26 mouse cellular contexts compared by ENCODE assay signal in genomic region chr8:70217441-70217840, GRCm38 (mm10). TPM values are rescaled to one million over a fixed set of nuclear protein-coding genes. Genes with fewer than 3 reads are reported as not detected.
A peak's percentile ranks its signal among the peaks of the same experiment; 100 is the strongest.
DNase-seq lines count a peak whose midpoint lies in the region; ATAC-seq and TF ChIP-seq lines count a peak whose summit lies in the region.
"Had no signal": no experiment of that assay in that cellular context is flagged by ENCODE, and none has a peak within 500 bp of the region (broad histone marks: within the 10 kb centered on the region; RNA-seq: fewer than 3 reads in every experiment).

No protein-coding gene starts in this region.

- no peaks in the 10 kb centered on the region for H3K9me3 ChIP-seq in liver, embryonic 11.5 days (ENCODE audit: control insufficient read depth, low read length)
- H3K9me3 ChIP-seq: forebrain, embryonic 13.5 days; heart, embryonic 10.5 days; hindbrain, embryonic 15.5 days; limb, embryonic 10.5 days; limb, embryonic 15.5 days; midbrain, embryonic 13.5 days; neural tube, embryonic 13.5 days had no signal

- H3K27ac ChIP-seq in liver, adult 2 months (replicated peaks; ENCODE audit: insufficient read depth, low read depth, low read length) = 0 out of 2 replicates have a peak overlapping the region, but pooled peaks have one; percentile 6
- H3K27ac ChIP-seq in liver, embryonic 11.5 days (ENCODE audit: low read depth, low read length) = no peak overlapping the region
- H3K27ac ChIP-seq in brown adipose tissue, adult 24 weeks (replicated peaks; ENCODE audit: low read depth, low read length) = peak overlapping the region; percentile 92
- H3K27ac ChIP-seq: forebrain, embryonic 13.5 days; heart, embryonic 10.5 days; hindbrain, embryonic 15.5 days; limb, embryonic 10.5 days; limb, embryonic 15.5 days; macrophage; midbrain, embryonic 13.5 days; neural tube, embryonic 13.5 days; stomach, postnatal 0 days had no signal

- peak; percentile 81 for DNase-seq in kidney, adult 11 months
- DNase-seq in kidney, postnatal 10 days = no peak
- no peak for DNase-seq in liver, adult 2 months (ENCODE audit: extremely low read depth, low read depth, low spot score)
- no peak for DNase-seq in liver, embryonic 11.5 days (ENCODE audit: low spot score)
- no peak for DNase-seq in thymus, postnatal 4 days
- DNase-seq in left cerebral cortex, postnatal 25 days (ENCODE audit: low spot score in 2 of 2) = no peak
- DNase-seq: adrenal gland, adult 2 months; adrenal gland, postnatal 36 days; cerebellum, adult 2 months; gastrocnemius, postnatal 14 days; heart, adult 11 months; layer of hippocampus, postnatal 36 days; right cerebral cortex, postnatal 4 days; thymus, adult 18-20 months; thymus, postnatal 25 days had no signal

- no peaks in the 10 kb centered on the region for H3K27me3 ChIP-seq in liver, adult 2 months (ENCODE audit: control insufficient read depth, insufficient read depth, low read length)
- H3K27me3 ChIP-seq in liver, embryonic 11.5 days (replicated peaks; ENCODE audit: control insufficient read depth, insufficient read depth, low read length) = no peaks in the 10 kb centered on the region
- H3K27me3 ChIP-seq: hindbrain, embryonic 15.5 days; limb, embryonic 15.5 days had no signal

- intact Hi-C loops in left cerebral cortex, postnatal 25 days (cut with DNase I) = no loop called here

- no peaks in the 10 kb centered on the region for H3K79me2 ChIP-seq in liver, adult 2 months (ENCODE audit: control insufficient read depth, insufficient read depth, low read length)

- ATAC-seq in liver, embryonic 11.5 days (replicated peaks; ENCODE audit: low FRiP score) = no peak
- ATAC-seq: CD4-positive, CD25-positive, alpha-beta regulatory T cell, adult 4 months; forebrain, embryonic 13.5 days; midbrain, embryonic 13.5 days had no signal

- no peak overlapping the region for H3K4me3 ChIP-seq in liver, adult 2 months (ENCODE audit: insufficient read depth, low read depth, low read length)
- H3K4me3 ChIP-seq in liver, embryonic 11.5 days (ENCODE audit: low read depth, low read length) = no peak overlapping the region
- no peak overlapping the region for H3K4me3 ChIP-seq in brown adipose tissue, adult 24 weeks (ENCODE audit: insufficient read depth, low read depth, low read length)
- H3K4me3 ChIP-seq: forebrain, embryonic 13.5 days; heart, embryonic 10.5 days; hindbrain, embryonic 15.5 days; limb, embryonic 10.5 days; limb, embryonic 15.5 days; midbrain, embryonic 13.5 days; neural tube, embryonic 13.5 days had no signal

- no peak for TF ChIP-seq CTCF in liver, adult 2 months (IDR thresholded peaks at IDR 0.05; ENCODE audit: low read depth, low read length)

- no peaks in the 10 kb centered on the region for H3K36me3 ChIP-seq in liver, adult 2 months (ENCODE audit: control insufficient read depth, insufficient read depth, low read length)
- peaks cover 6% of the 10 kb centered on the region; the same call in 1 of the 2 replicates for H3K36me3 ChIP-seq in liver, embryonic 11.5 days (ENCODE audit: control insufficient read depth, insufficient read depth, low read length)

- H3K9ac ChIP-seq in liver, adult 2 months (ENCODE audit: low read depth, low read length) = no peak overlapping the region
- H3K9ac ChIP-seq in liver, embryonic 11.5 days (ENCODE audit: low read depth, low read length) = no peak overlapping the region
- H3K9ac ChIP-seq: forebrain, embryonic 13.5 days; hindbrain, embryonic 15.5 days; limb, embryonic 15.5 days; midbrain, embryonic 13.5 days; neural tube, embryonic 13.5 days had no signal

- H3K4me2 ChIP-seq in liver, embryonic 11.5 days = no peak overlapping the region
- H3K4me2 ChIP-seq: forebrain, embryonic 13.5 days; hindbrain, embryonic 15.5 days; limb, embryonic 15.5 days; midbrain, embryonic 13.5 days; neural tube, embryonic 13.5 days had no signal

- peaks cover 38% of the 10 kb centered on the region for H3K4me1 ChIP-seq in liver, adult 2 months (ENCODE audit: control insufficient read depth, insufficient read depth, low read length)
- H3K4me1 ChIP-seq in liver, embryonic 11.5 days (replicated peaks; ENCODE audit: control insufficient read depth, insufficient read depth, low read length) = peaks cover 4% of the 10 kb centered on the region
- peaks cover 27% of the 10 kb centered on the region for H3K4me1 ChIP-seq in brown adipose tissue, adult 24 weeks (ENCODE audit: control insufficient read depth, insufficient read depth, insufficient read length, low read length)

- TF ChIP-seq POLR2A in liver, adult 2 months (IDR thresholded peaks at IDR 0.05; ENCODE audit: extremely low read depth, insufficient read depth, low read length) = no peak

RNA-seq across cellular contexts. Expression of gene Slc25a42, which starts 5.3 kb away (rescaled TPM):
- 31.4 and 48.5 TPM in 2 replicates for total RNA-seq in liver, adult 2 months (2014; rRNA removed)
- polyA plus RNA-seq in liver, adult 2 months (2012; rRNA removed) = 96.9 and 117 TPM in 2 replicates
- 7.1 and 7.9 TPM in 2 replicates for polyA plus RNA-seq in liver, embryonic 11.5 days (2014; fragmentation: Nextera tagmentation; extraction: Ambion mirVana)
- polyA plus RNA-seq in brown adipose tissue, adult 24 weeks (2012; ENCODE audit: insufficient read depth, insufficient read length, missing spikeins) = 75.9 and 89.9 TPM in 2 replicates
- total RNA-seq in left cerebral cortex, postnatal 25 days (2021) = 10 to 100 TPM; 33.5 to 36.5 TPM

RNA-seq across cellular contexts. Expression of gene Sugp2, which starts 16.6 kb away (rescaled TPM):
- total RNA-seq in liver, adult 2 months (2014; rRNA removed) = 5.3 and 7.0 TPM in 2 replicates
- 9.7 and 12.4 TPM in 2 replicates for polyA plus RNA-seq in liver, adult 2 months (2012; rRNA removed)
- 33.0 and 40.8 TPM in 2 replicates for polyA plus RNA-seq in liver, embryonic 11.5 days (2014; fragmentation: Nextera tagmentation; extraction: Ambion mirVana)
- polyA plus RNA-seq in brown adipose tissue, adult 24 weeks (2012; ENCODE audit: insufficient read depth, insufficient read length, missing spikeins) = 5.9 and 10.4 TPM in 2 replicates
- 100 to 1,000 TPM; 118 to 122 TPM for total RNA-seq in left cerebral cortex, postnatal 25 days (2021)

RNA-seq across cellular contexts. Expression of gene Armc6, which starts 16.8 kb away (rescaled TPM):
- 4.4 and 6.2 TPM in 2 replicates for total RNA-seq in liver, adult 2 months (2014; rRNA removed)
- 9.6 and 11.6 TPM in 2 replicates for polyA plus RNA-seq in liver, adult 2 months (2012; rRNA removed)
- polyA plus RNA-seq in liver, embryonic 11.5 days (2014; fragmentation: Nextera tagmentation; extraction: Ambion mirVana) = 34.8 and 35.0 TPM in 2 replicates
- 5.0 and 6.7 TPM in 2 replicates for polyA plus RNA-seq in brown adipose tissue, adult 24 weeks (2012; ENCODE audit: insufficient read depth, insufficient read length, missing spikeins)
- 10 to 100 TPM; 41.7 to 46.3 TPM for total RNA-seq in left cerebral cortex, postnatal 25 days (2021)

RNA-seq across cellular contexts. Expression of gene Tmem161a, which starts 45.3 kb away (rescaled TPM):
- total RNA-seq in liver, adult 2 months (2014; rRNA removed) = 18.3 and 20.4 TPM in 2 replicates
- 40.4 and 60.4 TPM in 2 replicates for polyA plus RNA-seq in liver, adult 2 months (2012; rRNA removed)
- polyA plus RNA-seq in liver, embryonic 11.5 days (2014; fragmentation: Nextera tagmentation; extraction: Ambion mirVana) = 53.1 and 53.4 TPM in 2 replicates
- polyA plus RNA-seq in brown adipose tissue, adult 24 weeks (2012; ENCODE audit: insufficient read depth, insufficient read length, missing spikeins) = 20.3 and 22.0 TPM in 2 replicates
- total RNA-seq in left cerebral cortex, postnatal 25 days (2021) = 10 to 100 TPM; 44.1 to 50.8 TPM
